Mouse (Mus musculus): ENCODE results near the gene Birc2.

DNA sequence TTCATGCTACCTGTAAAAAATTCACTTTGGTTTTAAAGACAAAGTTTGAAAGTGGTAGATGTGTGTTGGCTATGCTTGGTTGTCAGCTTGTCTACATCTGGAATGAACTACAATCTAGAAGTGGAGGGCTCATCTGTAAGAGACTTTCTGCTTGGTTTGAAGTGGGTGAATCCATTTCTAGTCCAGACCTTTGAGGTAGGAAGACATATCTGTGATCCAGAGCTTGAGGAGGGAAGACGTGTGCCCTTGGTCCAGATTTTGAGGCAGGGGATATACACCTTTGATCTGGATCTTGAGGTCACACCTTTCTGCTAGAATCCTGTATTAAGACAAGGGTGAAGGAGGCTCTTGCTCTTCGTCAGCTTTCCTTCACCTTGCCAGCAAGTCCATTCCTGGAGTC, 39.3 kb downstream of the Birc2 start:
- no peak for TF ChIP-seq CTCF (IDR thresholded peaks at IDR 0.05; ENCODE audit: borderline replicate concordance, extremely low read depth, insufficient read depth, insufficient read length)
- no peak for TF ChIP-seq POLR2A (IDR thresholded peaks at IDR 0.05; ENCODE audit: borderline replicate concordance, extremely low read depth, insufficient read depth, insufficient read length, poor library complexity, severe bottlenecking)

Data from brain, embryonic 14.5 days (tissue).